Mouse (Mus musculus): ENCODE data around the gene Slc34a1. TPM values are rescaled to one million over a fixed set of nuclear protein-coding genes. Genes with fewer than 3 reads are reported as not detected.

The Slc34a1 gene
- polyA plus RNA-seq, 1 experiment, result 6.7 TPM

- Histone ChIP-seq H3K4me1 (ENCODE audit: control insufficient read depth, insufficient read depth, low read length) (peaks cover 8% of the 10 kb centered on the region), H3K4me3 (replicated peaks; ENCODE audit: control insufficient read depth, low read depth, low read length) (no peak overlapping the region), H3K27ac (ENCODE audit: control insufficient read depth, insufficient read depth, low read depth, low read length, poor library complexity) (peak overlapping the region; percentile 42)
- 4% methylated on average over 3 of the region's 3 CpGs for WGBS
- 0 out of 2 replicates have a peak, but pooled peaks have one; percentile 27 for TF ChIP-seq POLR2A (IDR thresholded peaks at IDR 0.05; ENCODE audit: borderline replicate concordance, control insufficient read depth, low read depth, low read length)
- no peak for TF ChIP-seq CTCF (IDR thresholded peaks at IDR 0.05; ENCODE audit: control insufficient read depth, insufficient read depth, low read length)
These were observed 67.2 kb downstream of the Slc34a1 start for GRCm38 (mm10) chr13:55465184-55465583.

Other genes starting within 250 kb of the Slc34a1 start
- not detected in 2 replicates for gene Fgfr4, start 245.5 kb upstream of the Slc34a1 start, polyA plus RNA-seq (2011; ENCODE audit: insufficient read depth, insufficient read length, low replicate concordance, missing spikeins)
- gene Nsd1, start 188.4 kb upstream of the Slc34a1 start, polyA plus RNA-seq (2011; ENCODE audit: insufficient read depth, insufficient read length, low replicate concordance, missing spikeins), result 20.1 and 45.9 TPM in 2 replicates
- gene Prelid1, start 77.7 kb upstream of the Slc34a1 start, polyA plus RNA-seq (2011; ENCODE audit: insufficient read depth, insufficient read length, low replicate concordance, missing spikeins), result 74.2 and 109 TPM in 2 replicates
- gene Rab24, start 76.2 kb upstream of the Slc34a1 start, polyA plus RNA-seq (2011; ENCODE audit: insufficient read depth, insufficient read length, low replicate concordance, missing spikeins), result 119 and 194 TPM in 2 replicates
- 46.2 and 59.0 TPM in 2 replicates for gene Mxd3, start 68.4 kb upstream of the Slc34a1 start, polyA plus RNA-seq (2011; ENCODE audit: insufficient read depth, insufficient read length, low replicate concordance, missing spikeins)
- gene Lman2, start 35.4 kb upstream of the Slc34a1 start, polyA plus RNA-seq (2011; ENCODE audit: insufficient read depth, insufficient read length, low replicate concordance, missing spikeins), result 31.3 and 50.1 TPM in 2 replicates
- gene Rgs14, start 28.5 kb upstream of the Slc34a1 start, polyA plus RNA-seq (2011; ENCODE audit: insufficient read depth, insufficient read length, low replicate concordance, missing spikeins), result 20.6 and 51.6 TPM in 2 replicates
- not detected in 2 replicates for gene Pfn3, start 17.0 kb downstream of the Slc34a1 start, polyA plus RNA-seq (2011; ENCODE audit: insufficient read depth, insufficient read length, low replicate concordance, missing spikeins)
- 1.3 TPM in 2 replicates for gene F12, start 28.6 kb downstream of the Slc34a1 start, polyA plus RNA-seq (2011; ENCODE audit: insufficient read depth, insufficient read length, low replicate concordance, missing spikeins)
- gene Grk6, start 46.9 kb downstream of the Slc34a1 start, polyA plus RNA-seq (2011; ENCODE audit: insufficient read depth, insufficient read length, low replicate concordance, missing spikeins), result 64.8 and 109 TPM in 2 replicates
- gene Prr7, start 66.1 kb downstream of the Slc34a1 start, polyA plus RNA-seq (2011; ENCODE audit: insufficient read depth, insufficient read length, low replicate concordance, missing spikeins), result 3.1 and 4.1 TPM in 2 replicates
- 2.2 and 3.5 TPM in 2 replicates for gene Dbn1, start 89.9 kb downstream of the Slc34a1 start, polyA plus RNA-seq (2011; ENCODE audit: insufficient read depth, insufficient read length, low replicate concordance, missing spikeins)
- 21.9 and 89.6 TPM in 2 replicates for gene Pdlim7, start 115.5 kb downstream of the Slc34a1 start, polyA plus RNA-seq (2011; ENCODE audit: insufficient read depth, insufficient read length, low replicate concordance, missing spikeins)
- 80.8 and 191 TPM in 2 replicates for gene Dok3, start 131.1 kb downstream of the Slc34a1 start, polyA plus RNA-seq (2011; ENCODE audit: insufficient read depth, insufficient read length, low replicate concordance, missing spikeins)
- gene Ddx41, start 138.5 kb downstream of the Slc34a1 start, polyA plus RNA-seq (2011; ENCODE audit: insufficient read depth, insufficient read length, low replicate concordance, missing spikeins), result 21.4 and 40.3 TPM in 2 replicates
- gene Fam193b, start 172.9 kb downstream of the Slc34a1 start, polyA plus RNA-seq (2011; ENCODE audit: insufficient read depth, insufficient read length, low replicate concordance, missing spikeins), result 104 and 152 TPM in 2 replicates
- gene Tmed9, start 175.5 kb downstream of the Slc34a1 start, polyA plus RNA-seq (2011; ENCODE audit: insufficient read depth, insufficient read length, low replicate concordance, missing spikeins), result 35.1 and 73.6 TPM in 2 replicates
- 7.4 and 10.9 TPM in 2 replicates for gene B4galt7, start 201.7 kb downstream of the Slc34a1 start, polyA plus RNA-seq (2011; ENCODE audit: insufficient read depth, insufficient read length, low replicate concordance, missing spikeins)
- 26.9 TPM in 2 replicates for gene Caml, start 224.8 kb downstream of the Slc34a1 start, polyA plus RNA-seq (2011; ENCODE audit: insufficient read depth, insufficient read length, low replicate concordance, missing spikeins)
- gene Ddx46, start 236.8 kb downstream of the Slc34a1 start, polyA plus RNA-seq (2011; ENCODE audit: insufficient read depth, insufficient read length, low replicate concordance, missing spikeins), result 33.6 and 56.7 TPM in 2 replicates

All from bone marrow, adult 2 months (tissue).